Mouse (Mus musculus) CH12.LX (cell line): ENCODE measurements around the gene Rora. TPM values are rescaled to one million over a fixed set of nuclear protein-coding genes. Genes with fewer than 3 reads are reported as not detected.
A peak's percentile ranks its signal among the peaks of the same experiment; 100 is the strongest.

Experiments used
- DNase-seq: peaks from one replicate; pipeline ENCODE4 v3.0.0-alpha.2; 2013; ENCODE audit errors: extremely low read depth
- H3K27ac ChIP-seq: 2 replicates; pipeline ENCODE4 v1.5.1; 2012; ENCODE audit warnings: low read depth, mild to moderate bottlenecking, control low read depth, moderate library complexity; ENCODE audit not compliant: insufficient read depth
- H3K27me3 ChIP-seq: replicated peaks from 2 replicates; pipeline ENCODE3; 2012; ENCODE audit warnings: inconsistent platforms
- H3K36me3 ChIP-seq, 2 experiments: replicated peaks in 1 of 2; 2 replicates each; pipeline versions ENCODE3 to v1.6.1; 2012; ENCODE audit warnings: inconsistent platforms in 1 of 2, low read length in 1 of 2, mild to moderate bottlenecking in 1 of 2, mixed read lengths in 1 of 2, moderate library complexity in 1 of 2; ENCODE audit not compliant: control insufficient read depth in 1 of 2, insufficient read depth in 1 of 2
- H3K4me1 ChIP-seq, 2 experiments: 2 replicates each; pipeline ENCODE4 v1.6.1; 2012; ENCODE audit warnings: inconsistent platforms in 1 of 2, moderate library complexity in 1 of 2; ENCODE audit not compliant: insufficient read depth in 2 of 2, control insufficient read depth in 1 of 2
- H3K4me2 ChIP-seq: 2 replicates; pipeline ENCODE4 v1.6.1; 2012; ENCODE audit warnings: low read depth, mild to moderate bottlenecking, control low read depth; ENCODE audit not compliant: poor library complexity, insufficient read depth, severe bottlenecking
- H3K4me3 ChIP-seq, 3 experiments: fragments of 150-350 bp in 1 of 3; sonication (generic) in 1 of 3; replicated peaks in 1 of 3; 2 replicates each; pipeline versions ENCODE3 to v1.5.1; 2011 to 2012; ENCODE audit warnings: low read depth in 2 of 3, low read length in 2 of 3, mild to moderate bottlenecking in 2 of 3, moderate library complexity in 2 of 3, control low read depth in 1 of 3, improper control_type of control experiment in 1 of 3, inconsistent platforms in 1 of 3, mixed read lengths in 1 of 3; ENCODE audit not compliant: poor library complexity in 1 of 3
- H3K79me2 ChIP-seq: replicated peaks from 2 replicates; pipeline ENCODE4 v1.6.1; 2012; ENCODE audit warnings: mild to moderate bottlenecking, moderate library complexity; ENCODE audit not compliant: control insufficient read depth, poor library complexity, insufficient read depth, severe bottlenecking; ENCODE audit errors: extremely low read depth
- H3K9ac ChIP-seq: 2 replicates; pipeline ENCODE4 v1.6.1; 2012; ENCODE audit warnings: low read depth, mild to moderate bottlenecking, control low read depth, moderate library complexity; ENCODE audit not compliant: insufficient read depth
- H3K9me3 ChIP-seq: replicated peaks from 2 replicates; pipeline ENCODE3; 2012; ENCODE audit warnings: low read length, inconsistent platforms, mixed read lengths
- BHLHE40 ChIP-seq: IDR thresholded peaks from 2 replicates; pipeline ENCODE4 v1.6.1; 2011; ENCODE audit warnings: mild to moderate bottlenecking, low read depth, low read length, improper control_type of control experiment
- CHD1 ChIP-seq: IDR thresholded peaks from 2 replicates; pipeline ENCODE4 v1.6.1; 2012; ENCODE audit warnings: low read depth, low read length, improper control_type of control experiment, inconsistent platforms
- CTCF ChIP-seq, 2 experiments: IDR thresholded peaks in 1 of 2; conservative IDR thresholded peaks in 1 of 2; 2 replicates each; pipeline ENCODE4 v1.5.1; 2011 to 2012; ENCODE audit warnings: low read depth in 2 of 2, low read length in 2 of 2, improper control_type of control experiment in 1 of 2, inconsistent platforms in 1 of 2, mild to moderate bottlenecking in 1 of 2, moderate library complexity in 1 of 2
- ELF1 ChIP-seq: IDR thresholded peaks from 2 replicates; pipeline ENCODE4 v1.6.1; 2014; ENCODE audit warnings: low read depth, mild to moderate bottlenecking, inconsistent platforms, low read length, improper control_type of control experiment
- ETS1 ChIP-seq: conservative IDR thresholded peaks from 2 replicates; pipeline ENCODE4 v1.6.1; 2012; ENCODE audit warnings: low read depth, mild to moderate bottlenecking, inconsistent platforms, low read length, improper control_type of control experiment, moderate library complexity
- HCFC1 ChIP-seq: IDR thresholded peaks from 2 replicates; pipeline ENCODE4 v1.6.1; 2012; ENCODE audit warnings: low read depth, mild to moderate bottlenecking, inconsistent platforms, low read length, improper control_type of control experiment
- IRF4 ChIP-seq: IDR thresholded peaks from 2 replicates; pipeline ENCODE4 v1.6.1; 2014; ENCODE audit warnings: low read depth, mild to moderate bottlenecking, inconsistent platforms, low read length, improper control_type of control experiment
- JUND ChIP-seq: conservative IDR thresholded peaks from 2 replicates; pipeline ENCODE4 v1.6.1; 2011; ENCODE audit warnings: low read depth, low read length, improper control_type of control experiment
- MAFK ChIP-seq: IDR thresholded peaks from 2 replicates; pipeline ENCODE4 v1.6.1; 2011; ENCODE audit warnings: low read length, improper control_type of control experiment; ENCODE audit not compliant: insufficient replicate concordance
- MAZ ChIP-seq: IDR thresholded peaks from 2 replicates; pipeline ENCODE4 v1.6.1; 2012; ENCODE audit warnings: low read depth, mild to moderate bottlenecking, inconsistent platforms, low read length, improper control_type of control experiment, moderate library complexity
- MEF2A ChIP-seq: IDR thresholded peaks from 2 replicates; pipeline ENCODE4 v1.6.1; 2014; ENCODE audit warnings: low read depth, mild to moderate bottlenecking, inconsistent platforms, low read length, improper control_type of control experiment, borderline replicate concordance
- NELFE ChIP-seq: IDR thresholded peaks from 2 replicates; pipeline ENCODE4 v1.6.1; 2011; ENCODE audit warnings: low read depth, low read length, improper control_type of control experiment
- PAX5 ChIP-seq: IDR thresholded peaks from 2 replicates; pipeline ENCODE4 v1.6.1; 2012; ENCODE audit warnings: low read length, inconsistent platforms, mixed read lengths
- POLR2AphosphoS2 ChIP-seq: IDR thresholded peaks from 2 replicates; pipeline ENCODE4 v1.6.1; 2011; ENCODE audit warnings: low read depth, low read length, improper control_type of control experiment
- RAD21 ChIP-seq: IDR thresholded peaks from 2 replicates; pipeline ENCODE4 v1.6.1; 2011; ENCODE audit warnings: low read depth, mild to moderate bottlenecking, low read length, improper control_type of control experiment, moderate library complexity
- RCOR1 ChIP-seq: conservative IDR thresholded peaks from 2 replicates; pipeline ENCODE4 v1.6.1; 2012; ENCODE audit warnings: low read depth, mild to moderate bottlenecking, inconsistent platforms, low read length, improper control_type of control experiment
- SIN3A ChIP-seq: IDR thresholded peaks from 2 replicates; pipeline ENCODE4 v1.6.1; 2012; ENCODE audit warnings: low read length, improper control_type of control experiment, inconsistent platforms
- SMC3 ChIP-seq: IDR thresholded peaks from 2 replicates; pipeline ENCODE4 v1.6.1; 2011; ENCODE audit warnings: low read depth, low read length, improper control_type of control experiment
- USF1 ChIP-seq: IDR thresholded peaks from 2 replicates; pipeline ENCODE4 v1.6.1; 2014; ENCODE audit warnings: low read depth, mild to moderate bottlenecking, inconsistent platforms, low read length, improper control_type of control experiment
- USF2 ChIP-seq: conservative IDR thresholded peaks from 2 replicates; pipeline ENCODE4 v1.6.1; 2011; ENCODE audit warnings: low read depth, low read length, improper control_type of control experiment
- ZC3H11A ChIP-seq: IDR thresholded peaks from 2 replicates; pipeline ENCODE4 v1.6.1; 2012; ENCODE audit warnings: low read depth, mild to moderate bottlenecking, inconsistent platforms, low read length, improper control_type of control experiment
- ZKSCAN1 ChIP-seq: IDR thresholded peaks from 2 replicates; pipeline ENCODE4 v1.6.1; 2012; ENCODE audit warnings: low read depth, inconsistent platforms, low read length, improper control_type of control experiment, borderline replicate concordance
- ZMIZ1 ChIP-seq: IDR thresholded peaks from 2 replicates; pipeline ENCODE4 v1.6.1; 2012; ENCODE audit warnings: low read depth, mild to moderate bottlenecking, inconsistent platforms, low read length, improper control_type of control experiment
- dilution Hi-C: fragments of 300-500 bp; cut with MboI; formaldehyde crosslinking; loops from 2 replicates; pipeline ENCODE4 v1.14.3; 2020; ENCODE audit warnings: low sequenced_read_pairs; ENCODE audit not compliant: extremely low pct_unique_long_range_greater_than_20kb, extremely low pct_ligation_motif_present
- in situ Hi-C: fragments of 300-500 bp; cut with MboI; formaldehyde crosslinking; loops from 3 replicates; pipeline ENCODE4 v1.14.3; 2019; ENCODE audit warnings: low sequenced_read_pairs, low pct_ligation_motif_present, low pct_unique_long_range_greater_than_20kb, mixed read lengths
- polyA plus RNA-seq: library from polyadenylated mRNA; unstranded; fragments of >175 nt; gene quantifications from 2 replicates; pipeline ENCODE4 v1.2.1, GENCODE M21; 2012; ENCODE audit warnings: low read depth; ENCODE audit not compliant: insufficient read length
- total RNA-seq, 2 experiments: library from RNA; depleted of rRNA; stranded (reverse); fragments of 300-350 nt in 1 of 2; fragments of >200 nt in 1 of 2; gene quantifications; 2 replicates each; pipeline ENCODE4 v1.2.3; 2012 to 2014

Gene Rora
- total and polyA plus RNA-seq, 3 experiments, result 0.36 to 0.66 (median 0.64) TPM

DNA sequence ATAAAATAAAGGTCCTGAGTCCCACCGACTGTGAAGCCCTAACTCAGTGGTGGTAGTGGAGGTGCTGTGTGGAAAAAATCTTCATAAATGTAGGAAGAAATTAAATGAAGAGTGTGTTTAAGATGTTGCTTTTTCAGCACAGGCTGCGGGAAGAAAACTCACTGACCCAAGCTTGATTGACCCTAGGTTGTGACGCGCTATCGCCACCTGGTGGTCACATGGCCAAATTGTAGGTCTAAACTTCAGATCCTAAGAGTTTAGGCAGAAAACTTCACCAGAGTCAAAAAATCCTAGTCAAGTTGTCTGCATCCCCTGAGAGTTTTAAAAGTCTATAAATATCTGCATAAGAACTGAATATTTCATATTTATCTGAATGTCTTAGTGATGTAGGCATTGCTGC, 63.4 kb downstream of the Rora start:
- DNase-seq, result peak; percentile 10
- Histone ChIP-seq H3K4me3 (no peak overlapping the region), H3K4me1 (no peaks in the 10 kb centered on the region), H3K4me2 (no peak overlapping the region), H3K27ac (no peak overlapping the region), H3K9ac (no peak overlapping the region), H3K79me2 (no peaks in the 10 kb centered on the region), H3K9me3 (peaks cover 73% of the 10 kb centered on the region), H3K36me3 (no peaks in the 10 kb centered on the region), H3K27me3 (no peaks in the 10 kb centered on the region)
- TF ChIP-seq ZC3H11A (no peak), CTCF (conservative IDR thresholded peaks at IDR 0.05 in 1 of 2, IDR thresholded peaks at IDR 0.05 in 1 of 2; ENCODE audit: low read depth in 2 of 2, low read length in 2 of 2) (peak in 1 of 2 experiments; percentile 50; a peak in 2 of 4 replicates), ETS1 (no peak), PAX5 (no peak), ZMIZ1 (no peak), SIN3A (no peak), RAD21 (peak; percentile 19), SMC3 (peak; percentile 21; the same call in 1 of the 2 replicates), BHLHE40 (no peak)
- in situ Hi-C loops, result no loop called here
- dilution Hi-C loops, result no loop called here

DNA sequence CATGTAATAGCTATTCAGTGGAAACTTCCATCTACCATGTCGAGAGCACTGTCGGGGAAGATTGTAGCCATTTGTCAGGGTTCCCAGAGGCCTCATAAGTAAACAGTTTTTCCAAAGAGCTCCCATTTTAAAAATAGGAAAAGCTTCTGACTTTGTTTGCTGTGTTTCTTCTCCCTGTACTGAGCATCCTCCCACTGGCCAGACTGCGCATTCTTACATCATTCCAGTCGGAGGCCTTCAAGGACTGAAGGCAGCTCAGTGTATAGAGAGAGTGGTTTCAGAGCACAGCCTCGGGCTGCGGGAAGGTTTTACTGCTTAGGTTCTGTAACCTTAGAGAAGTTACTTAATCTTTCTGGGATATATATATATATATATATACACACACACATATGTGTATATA, 64.8 kb downstream of the Rora start:
- Histone ChIP-seq H3K9me3 (peaks cover 72% of the 10 kb centered on the region), H3K4me3 (no peak overlapping the region), H3K4me2 (no peak overlapping the region), H3K9ac (no peak overlapping the region), H3K36me3 (no peaks in the 10 kb centered on the region), H3K4me1 (no peaks in the 10 kb centered on the region), H3K27me3 (no peaks in the 10 kb centered on the region), H3K27ac (no peak overlapping the region), H3K79me2 (no peaks in the 10 kb centered on the region)
- no peak for TF ChIP-seq SMC3
- in situ Hi-C loops (no loop called here), dilution Hi-C loops (no loop called here)
- DNase-seq, result no peak

DNA sequence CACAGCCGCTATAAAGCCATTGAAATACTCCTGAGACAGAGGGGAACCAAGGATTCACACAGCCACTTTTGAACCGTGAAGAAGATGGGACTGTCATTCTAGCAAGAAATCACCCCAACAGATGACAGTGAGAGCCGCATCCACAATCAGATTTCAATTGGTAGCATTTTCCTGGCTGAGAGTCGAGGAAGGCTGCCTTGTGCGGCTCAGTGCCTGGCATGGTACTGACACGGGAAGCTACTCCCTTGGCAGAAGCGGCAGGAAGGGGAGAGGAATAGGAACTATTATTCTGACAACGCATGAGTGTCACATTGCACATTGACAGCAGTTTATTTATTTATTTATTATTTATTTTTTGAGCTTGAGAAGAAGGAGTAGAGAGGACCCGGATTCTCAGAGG, 65.7 kb downstream of the Rora start:
- dilution Hi-C loops, result no loop called here
- Histone ChIP-seq H3K9me3 (peaks cover 72% of the 10 kb centered on the region), H3K4me2 (no peak overlapping the region), H3K79me2 (no peaks in the 10 kb centered on the region), H3K4me1 (no peaks in the 10 kb centered on the region), H3K9ac (no peak overlapping the region), H3K27me3 (no peaks in the 10 kb centered on the region), H3K27ac (no peak overlapping the region), H3K4me3 (no peak overlapping the region), H3K36me3 (no peaks in the 10 kb centered on the region)
- DNase-seq, result no peak
- in situ Hi-C loops, result no loop called here
- TF ChIP-seq CHD1 (no peak), CTCF (conservative IDR thresholded peaks at IDR 0.05 in 1 of 2, IDR thresholded peaks at IDR 0.05 in 1 of 2; ENCODE audit: low read depth in 2 of 2, low read length in 2 of 2) (no peak), ETS1 (no peak), HCFC1 (no peak), IRF4 (no peak), NELFE (no peak), POLR2AphosphoS2 (no peak), ZKSCAN1 (no peak), USF1 (no peak), MAZ (no peak), RCOR1 (no peak), BHLHE40 (no peak), MEF2A (no peak), MAFK (no peak), USF2 (no peak), ELF1 (no peak), JUND (no peak)
